Mouse (Mus musculus) right cerebral cortex, postnatal 4 days (tissue): Measurements from ENCODE around the gene Plekha3.

Experiments used
- DNase-seq: peaks from one replicate; pipeline ENCODE4 v3.0.0-alpha.2; 2022

Gene Plekha3

DNA sequence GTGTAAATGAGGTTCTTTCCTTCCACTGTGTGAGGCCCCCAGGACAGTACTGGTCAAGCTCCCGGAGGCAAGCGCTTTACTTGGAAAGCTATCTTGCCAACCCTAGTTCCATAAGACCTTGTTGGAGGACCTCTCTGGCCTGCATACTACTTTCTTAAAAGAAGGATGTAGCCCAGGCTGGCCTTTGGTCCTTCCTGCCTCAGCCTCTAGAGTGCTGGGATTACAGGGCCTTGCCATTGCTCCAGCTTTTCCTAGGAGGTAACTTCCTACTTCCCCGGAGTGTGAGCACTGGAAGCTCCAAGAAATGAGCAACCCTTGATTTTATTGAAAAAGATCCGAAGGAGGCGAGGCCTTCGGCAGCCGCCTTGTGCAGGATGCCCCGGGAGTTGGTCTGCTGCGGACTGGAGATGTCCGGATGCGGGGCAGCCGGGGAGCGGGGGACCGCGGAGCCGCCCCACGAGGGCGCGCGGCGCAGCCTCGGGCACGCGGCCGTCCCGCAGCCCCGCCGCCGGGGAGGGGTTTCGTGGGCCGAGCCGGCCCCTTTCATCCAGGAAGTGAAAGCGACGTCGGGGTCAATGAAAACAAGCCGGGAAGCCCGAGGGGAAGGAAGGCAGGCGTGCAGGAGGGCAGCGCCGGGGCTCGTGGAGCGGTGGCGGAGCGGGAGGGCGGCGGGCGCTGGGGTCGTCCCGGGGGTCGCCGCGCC is at the start of gene Plekha3:
Gene Plekha3, plus strand, starts transcription at position 557 of the 703 bp plus-strand sequence.
- peak; percentile 80 for DNase-seq

DNA sequence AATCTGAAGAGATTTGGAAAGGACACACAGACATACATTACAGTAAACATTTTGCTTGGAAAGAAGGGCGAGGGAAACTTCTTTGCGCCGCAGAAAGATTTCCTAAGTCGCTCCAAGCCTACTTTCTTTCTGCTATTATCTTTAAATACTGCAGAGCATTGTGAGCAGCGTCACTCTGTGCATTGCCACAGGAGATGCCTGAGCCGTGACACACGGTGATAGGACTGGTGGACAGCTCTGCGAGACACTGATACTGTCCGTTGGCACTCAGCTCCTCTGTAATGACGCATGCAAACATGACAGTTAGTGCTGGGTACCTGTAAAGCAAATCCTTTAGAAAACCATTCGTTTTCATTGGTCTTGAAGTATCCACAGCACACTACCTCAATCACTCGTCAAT is 44.8 kb upstream of the Plekha3 start:
- DNase-seq: no peak

DNA sequence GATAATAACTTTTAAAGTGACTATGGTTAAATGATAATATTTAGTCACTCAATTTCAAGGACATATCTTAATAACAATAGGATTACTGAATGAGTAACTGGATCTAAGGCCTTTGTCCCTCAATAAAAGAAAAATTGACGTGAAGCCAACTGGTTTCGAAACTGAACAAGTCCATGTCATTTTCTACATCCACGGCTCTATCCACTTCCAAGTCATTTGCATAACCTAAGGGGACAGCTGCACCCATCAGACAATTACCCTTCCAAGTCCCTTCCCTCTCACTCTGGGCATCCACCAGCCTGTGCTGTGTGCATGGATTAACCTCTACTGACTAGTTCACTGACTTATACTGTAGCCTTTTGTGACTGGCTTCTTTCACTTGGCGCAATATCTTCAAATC is 43.5 kb upstream of the Plekha3 start:
- DNase-seq: no peak

DNA sequence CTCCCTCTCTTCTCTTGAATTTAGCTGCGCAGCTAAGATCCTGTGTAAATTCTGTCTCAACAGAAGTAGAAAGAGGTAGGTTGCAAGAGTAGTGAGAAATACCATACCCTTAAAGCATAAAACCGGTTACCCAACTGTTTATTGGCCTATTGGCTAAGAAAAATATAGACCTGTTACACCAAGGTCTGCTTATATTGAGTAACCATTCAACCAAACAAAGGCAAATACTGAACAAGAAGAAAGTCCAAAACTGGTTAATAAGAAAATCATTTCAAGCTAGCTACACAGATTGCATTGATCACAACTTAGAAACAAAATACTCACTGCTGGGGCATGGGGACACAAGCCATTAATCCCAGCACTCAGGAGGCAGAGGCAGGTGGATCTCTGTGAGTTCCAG is 35.4 kb upstream of the Plekha3 start:
- no peak for DNase-seq

DNA sequence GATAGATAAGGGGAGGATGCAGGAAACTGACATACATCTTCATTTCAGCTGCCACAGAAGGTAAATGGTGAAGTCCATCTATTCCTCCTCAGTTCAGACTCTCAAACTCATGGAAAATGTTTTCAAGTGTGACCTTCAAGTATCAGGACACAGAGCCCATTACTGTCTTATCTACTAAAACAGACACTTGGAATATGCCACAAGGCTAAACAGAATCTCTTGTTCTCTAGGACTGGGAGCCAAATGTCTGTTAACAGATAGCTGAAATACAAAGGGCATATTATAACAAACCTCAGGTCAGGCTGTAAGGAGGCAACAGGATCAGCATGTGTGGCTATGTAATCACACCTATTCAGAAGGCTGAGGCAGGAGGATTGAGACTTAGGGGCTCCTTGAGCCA is 31.3 kb upstream of the Plekha3 start:
- DNase-seq: no peak

DNA sequence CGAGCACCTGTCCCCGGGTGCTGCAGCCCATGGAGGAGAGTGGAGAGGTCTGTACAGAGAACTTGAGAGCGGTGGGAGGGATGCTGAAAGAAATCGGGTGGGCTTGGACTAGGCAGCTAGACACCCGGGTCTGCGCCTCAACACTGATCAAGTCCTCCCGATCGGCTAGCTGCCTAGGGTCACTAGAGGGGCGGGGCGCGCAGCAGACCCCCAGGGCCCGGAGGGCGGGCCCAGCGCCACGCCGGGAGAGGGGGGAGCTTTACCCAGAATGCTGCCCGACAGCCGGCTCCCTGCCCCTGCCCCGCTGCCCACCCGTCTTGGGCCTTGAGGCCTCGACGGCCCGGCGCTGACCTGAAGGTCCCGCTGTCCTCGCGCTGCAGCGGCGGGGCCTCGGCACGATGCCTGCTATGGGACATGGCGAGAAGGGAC is 27.6 kb upstream of the Plekha3 start:
- no peak for DNase-seq

DNA sequence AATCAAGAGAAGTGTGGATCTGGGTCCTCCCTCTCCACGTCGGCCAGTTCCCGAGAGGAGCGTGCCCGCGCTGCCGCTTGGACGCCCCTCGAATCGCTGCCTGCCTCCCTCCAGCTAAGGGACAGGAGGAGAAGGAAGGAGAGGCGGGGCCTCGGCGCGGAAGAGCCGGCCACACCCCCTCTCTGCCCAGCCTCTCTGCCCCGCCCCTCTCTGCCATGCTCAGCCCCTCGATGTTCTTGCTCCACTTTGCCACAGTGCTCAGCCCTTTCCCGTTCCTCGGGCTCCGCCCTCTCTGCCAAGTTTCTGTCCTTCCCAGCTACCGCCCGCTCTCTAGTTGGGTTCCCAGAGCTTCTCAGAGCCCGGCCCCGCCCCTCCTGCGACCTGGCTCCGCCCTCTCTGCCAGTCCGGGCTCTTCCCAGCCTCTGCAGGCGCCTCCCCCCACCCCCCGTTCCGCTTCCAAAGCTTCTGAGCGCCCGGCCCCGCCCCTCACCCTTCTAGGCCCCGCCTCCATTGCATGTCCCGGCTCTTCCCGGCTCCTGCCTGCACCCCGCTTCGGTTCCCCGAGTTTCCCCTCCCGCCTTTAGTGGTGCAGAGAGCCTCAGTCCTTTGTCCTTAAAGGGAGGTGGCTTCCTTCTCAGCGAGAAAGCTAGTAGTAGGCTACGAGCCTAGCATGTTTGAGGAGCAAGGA is 27.1 kb upstream of the Plekha3 start, which contains the start of the genes Prkra and Pjvk:
Gene Prkra, minus strand, starts transcription at position 133 of the 688 bp plus-strand sequence.
Gene Pjvk, plus strand, starts transcription at position 594 of the 688 bp plus-strand sequence.
- DNase-seq: peak; percentile 99

DNA sequence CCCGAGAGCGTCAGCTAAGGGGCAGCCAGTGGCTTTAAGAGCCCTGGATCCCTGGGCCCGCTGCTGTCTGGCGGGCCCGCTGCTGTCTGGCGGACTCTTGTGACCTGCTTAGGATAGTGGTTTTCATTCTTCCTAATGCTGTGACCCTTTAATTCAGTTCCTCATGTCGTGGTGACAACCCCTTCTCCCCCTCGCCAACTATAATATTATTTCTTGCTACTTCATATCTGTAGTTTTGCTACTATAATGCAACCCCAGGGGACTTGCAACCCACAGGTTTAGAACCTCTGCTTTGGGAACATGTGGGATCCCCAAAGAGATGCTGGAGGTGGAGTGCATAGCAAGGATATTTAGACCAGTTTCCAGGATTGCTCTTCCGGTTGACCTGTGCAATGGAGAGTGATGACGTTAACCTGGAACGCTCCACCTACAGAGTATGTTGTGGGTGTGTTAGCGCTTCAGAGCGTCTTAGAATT is 26.4 kb upstream of the Plekha3 start:
- DNase-seq: peak; percentile 22

DNA sequence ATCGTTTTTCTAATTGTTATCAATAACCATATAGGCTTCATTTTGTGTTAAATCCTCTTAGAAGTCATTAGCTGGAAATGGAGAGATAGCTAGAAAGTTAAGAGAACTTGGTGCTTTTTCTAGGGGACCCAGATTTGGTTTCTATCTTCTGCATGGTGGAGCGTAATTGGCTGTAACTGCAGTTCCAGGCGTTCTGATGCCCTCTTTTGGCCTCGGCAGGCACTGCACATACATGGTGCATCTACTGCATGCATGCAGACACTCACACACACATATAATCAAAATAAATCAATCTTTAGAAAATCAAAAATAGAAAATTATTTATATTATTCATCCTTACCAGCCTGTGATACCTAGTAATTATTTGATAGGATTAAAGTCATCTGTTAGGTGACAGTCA is 22.0 kb upstream of the Plekha3 start:
- DNase-seq: no peak

DNA sequence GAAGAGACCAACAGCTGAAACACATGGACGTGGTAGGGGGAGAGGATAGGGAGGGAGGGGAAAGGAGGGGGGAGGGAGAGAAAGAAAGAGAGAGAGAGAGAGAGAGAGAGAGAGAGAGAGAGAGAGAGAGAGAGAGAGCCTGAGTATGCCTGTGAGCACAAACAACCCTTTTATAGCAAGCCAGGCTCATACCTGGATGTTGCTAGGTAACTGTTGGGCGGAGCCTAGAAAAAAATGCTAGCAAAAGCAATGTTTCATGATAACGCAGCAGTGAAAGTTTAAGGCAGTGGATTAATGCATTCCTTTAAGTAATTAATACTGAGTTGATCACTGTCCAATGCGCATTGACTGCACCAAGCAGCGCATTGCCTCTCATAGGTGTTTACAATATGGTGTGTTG is 20.4 kb upstream of the Plekha3 start:
- DNase-seq: no peak

DNA sequence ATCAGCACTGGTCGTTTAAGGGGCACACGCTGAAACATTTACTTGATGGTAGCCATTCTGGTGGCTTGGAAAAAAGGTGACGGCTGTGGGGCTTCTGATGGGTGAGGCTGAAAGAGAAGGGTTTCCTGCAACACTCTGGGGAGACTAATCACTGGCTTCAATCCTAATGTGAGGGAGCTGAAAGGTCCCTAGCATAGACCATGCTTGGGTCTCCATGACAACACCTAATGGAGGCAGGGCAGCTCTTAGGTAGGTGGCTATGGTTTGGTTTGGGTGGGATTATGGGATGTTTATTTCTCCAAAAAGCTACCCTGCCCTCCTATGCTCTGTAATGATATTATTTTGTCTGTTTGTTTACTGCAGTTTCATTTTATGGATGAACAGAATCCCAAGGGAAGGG is 19.6 kb upstream of the Plekha3 start:
- no peak for DNase-seq

DNA sequence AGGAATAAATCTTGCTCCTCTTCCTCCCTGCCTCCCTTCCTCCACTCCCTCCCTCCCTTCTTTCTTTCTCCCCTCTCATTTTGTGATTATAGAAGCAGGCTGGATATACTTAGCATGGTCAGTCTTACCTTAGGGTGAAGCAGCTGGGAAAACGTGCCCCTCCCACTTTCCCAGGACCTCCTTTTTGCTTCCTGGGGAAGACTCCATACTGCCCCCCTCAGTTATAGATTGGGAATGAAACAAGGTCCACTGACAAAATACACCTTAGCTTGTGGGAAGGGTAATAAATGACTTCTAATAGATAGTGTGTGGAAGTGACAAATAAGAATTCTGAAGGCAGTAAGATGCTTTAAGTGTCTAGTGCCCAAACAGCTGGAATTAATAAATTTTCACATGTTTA is 19.1 kb upstream of the Plekha3 start:
- no peak for DNase-seq

DNA sequence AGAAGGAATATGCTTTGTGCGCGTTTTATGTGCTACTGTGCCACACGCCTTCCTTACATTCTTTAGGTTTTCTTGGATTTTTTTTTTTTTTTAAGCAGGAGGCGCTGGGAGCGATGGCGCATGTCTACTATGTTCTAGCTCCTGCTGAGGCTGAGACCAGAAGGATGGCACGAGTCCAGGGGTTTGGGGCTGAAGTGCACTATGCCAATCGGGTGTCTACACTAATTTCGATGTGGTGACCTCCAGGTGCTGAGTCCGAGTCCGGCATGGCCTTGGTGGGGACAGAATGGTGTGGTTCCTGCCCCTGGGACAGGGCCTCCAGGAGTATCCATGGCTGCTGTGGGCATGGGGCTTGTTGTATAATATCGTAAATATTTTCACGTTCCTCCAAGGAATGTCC is 16.5 kb upstream of the Plekha3 start:
- no peak for DNase-seq

DNA sequence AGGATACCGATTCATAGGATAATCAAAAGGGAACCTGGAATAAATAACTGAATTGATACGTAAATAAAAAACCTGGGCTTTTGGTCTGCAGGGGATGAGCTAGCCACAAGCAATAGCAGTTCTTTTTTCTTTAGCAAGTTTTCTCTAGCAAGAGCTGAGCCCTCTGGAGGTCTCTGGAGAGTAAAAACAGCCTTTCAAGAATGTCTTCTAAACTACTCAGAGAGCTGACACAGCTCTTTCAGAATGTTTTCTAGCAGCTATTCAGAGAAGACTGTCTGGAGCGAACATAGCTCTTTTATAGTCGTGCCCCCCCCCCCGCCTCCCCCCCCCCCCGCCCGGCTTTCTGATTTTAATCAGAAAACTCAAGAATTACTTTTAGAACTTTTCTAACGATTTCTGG is 15.7 kb upstream of the Plekha3 start:
- DNase-seq: no peak

DNA sequence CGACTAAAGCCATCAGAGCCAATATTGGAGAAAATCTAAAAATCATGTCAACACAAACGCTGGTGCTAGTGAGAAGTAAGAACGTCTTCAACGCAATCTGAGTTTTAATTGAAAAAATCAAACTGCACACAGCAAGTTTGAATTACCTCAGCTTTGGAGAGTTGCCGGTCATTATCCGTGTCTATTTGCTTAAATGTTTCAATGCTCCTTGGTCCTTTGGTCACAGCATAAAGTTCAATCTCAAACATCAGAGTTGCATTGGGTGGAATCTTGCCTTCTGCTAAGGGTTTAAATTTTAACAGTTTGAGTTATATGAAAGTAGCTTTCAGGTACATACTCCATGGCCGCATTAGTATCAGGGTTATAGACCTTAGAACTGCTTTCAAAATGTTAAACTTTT is 9.6 kb upstream of the Plekha3 start:
- DNase-seq: no peak

DNA sequence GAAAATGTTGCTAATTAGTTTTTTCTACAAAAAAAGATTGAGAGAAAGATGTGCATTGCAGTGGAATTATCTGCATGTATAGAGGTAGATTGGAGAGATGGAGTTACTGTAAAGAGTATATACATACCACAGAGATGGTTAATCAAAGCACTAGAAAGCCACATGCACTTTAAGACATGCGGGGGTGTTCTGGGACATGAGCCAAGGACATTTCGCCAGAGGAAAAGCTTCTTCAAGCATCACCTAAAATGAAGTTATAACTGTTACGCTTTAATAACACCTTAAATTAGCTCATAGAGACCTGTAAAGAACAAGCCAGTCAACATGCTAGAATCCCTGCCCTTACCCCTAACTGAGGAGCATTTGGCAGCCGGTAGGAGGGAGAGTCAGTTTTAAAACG is 7.9 kb upstream of the Plekha3 start:
- no peak for DNase-seq

DNA sequence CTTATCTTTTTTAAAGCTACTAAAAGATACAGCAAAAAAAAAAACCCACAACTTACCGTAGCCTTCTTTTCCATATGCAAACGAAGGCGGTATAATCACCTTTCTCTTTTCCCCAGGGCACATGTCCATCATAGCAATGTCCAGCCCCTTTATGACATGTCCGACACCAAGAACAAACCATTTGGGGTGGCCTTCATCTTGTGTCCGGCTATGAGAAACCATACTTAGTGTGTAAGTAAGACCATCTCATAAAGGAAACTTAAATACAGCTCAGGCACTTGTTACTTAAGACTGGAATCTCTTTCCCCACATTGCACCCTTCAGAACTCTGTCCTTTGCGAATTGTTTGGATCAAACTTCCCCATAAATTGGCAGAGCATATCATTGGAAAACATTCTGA is 3.4 kb upstream of the Plekha3 start:
- DNase-seq: no peak

DNA sequence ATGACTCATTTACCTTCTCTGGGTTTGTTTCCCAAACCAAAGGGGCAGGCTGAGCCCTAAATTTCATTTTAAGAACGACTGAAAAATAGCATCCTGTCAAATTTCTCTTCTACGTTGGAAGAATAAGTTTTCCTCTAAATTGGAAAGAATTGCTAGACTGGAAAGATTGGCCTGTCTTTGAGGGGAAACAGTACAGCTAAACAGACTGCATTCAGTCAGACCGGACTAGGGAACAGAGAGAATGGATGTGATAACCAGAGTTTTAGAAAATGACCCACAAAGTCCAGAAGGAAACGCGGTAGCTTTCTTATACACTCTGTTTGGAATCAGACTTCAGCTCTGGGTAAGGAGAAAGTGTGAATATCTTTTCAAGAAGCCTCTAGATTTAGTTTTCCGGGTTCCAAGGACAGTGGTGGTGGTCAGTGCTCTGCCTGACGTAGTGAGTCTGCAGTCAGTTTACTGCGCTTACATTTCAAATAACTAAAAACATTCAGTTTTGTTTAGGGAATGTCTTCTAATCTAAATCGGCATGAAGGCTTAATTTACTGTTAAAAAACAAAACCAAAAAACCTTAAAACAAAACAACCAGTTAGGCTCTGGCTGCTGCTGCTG is 2.8 kb upstream of the Plekha3 start:
- no peak for DNase-seq

DNA sequence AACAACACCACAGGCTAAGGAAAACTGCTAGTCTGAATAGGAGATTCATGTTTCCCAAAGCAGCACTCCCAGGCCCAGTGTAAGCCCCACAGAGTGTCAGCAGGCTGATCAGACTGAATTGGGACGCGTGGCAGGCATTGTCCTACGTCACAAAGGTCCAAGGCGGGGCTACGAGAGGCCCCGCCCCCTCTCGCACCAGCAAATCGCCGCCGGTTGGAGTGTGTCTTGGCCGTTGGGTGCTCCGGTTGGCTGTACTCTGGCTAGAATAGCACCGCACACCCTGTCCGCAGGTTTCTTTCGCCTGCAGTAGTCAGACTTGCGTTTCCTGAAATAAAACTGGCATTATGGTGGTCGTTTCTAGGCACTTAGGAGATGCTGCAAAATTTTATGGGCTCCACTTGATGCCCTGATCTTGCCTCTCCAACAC is 2.1 kb upstream of the Plekha3 start, which contains the start of gene Fkbp7:
Gene Fkbp7, minus strand, starts transcription at position 151 of the 427 bp plus-strand sequence.
- peak; percentile 86 for DNase-seq

DNA sequence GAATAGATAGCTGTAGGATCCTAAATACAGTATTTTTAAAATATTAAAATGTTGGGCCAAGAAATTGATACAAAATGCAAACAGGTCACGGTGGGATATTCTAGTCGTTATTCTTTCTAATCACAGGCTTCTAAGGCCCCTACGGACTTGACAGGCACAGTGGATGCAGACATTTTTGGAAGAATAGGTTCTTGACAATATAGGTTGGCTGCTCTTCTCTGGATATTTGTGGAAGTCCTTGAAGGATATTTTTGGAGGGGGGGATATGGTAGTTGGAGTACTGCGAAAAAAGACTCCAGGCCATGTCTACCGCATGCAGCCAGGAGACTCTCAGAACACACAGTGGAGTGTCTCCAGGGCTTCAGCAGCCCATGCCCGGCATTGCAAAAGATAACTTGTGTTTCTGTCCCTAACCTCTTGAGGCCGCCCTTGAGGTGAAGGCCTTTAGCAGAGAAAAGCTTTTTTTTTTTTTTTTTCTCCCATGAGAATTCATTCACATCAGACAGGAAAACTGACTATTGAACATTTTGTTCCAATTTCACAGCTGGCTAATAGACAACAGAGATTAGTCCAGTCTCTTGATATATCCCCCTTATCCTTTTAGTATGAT is 1.5 kb upstream of the Plekha3 start:
- DNase-seq: no peak

DNA sequence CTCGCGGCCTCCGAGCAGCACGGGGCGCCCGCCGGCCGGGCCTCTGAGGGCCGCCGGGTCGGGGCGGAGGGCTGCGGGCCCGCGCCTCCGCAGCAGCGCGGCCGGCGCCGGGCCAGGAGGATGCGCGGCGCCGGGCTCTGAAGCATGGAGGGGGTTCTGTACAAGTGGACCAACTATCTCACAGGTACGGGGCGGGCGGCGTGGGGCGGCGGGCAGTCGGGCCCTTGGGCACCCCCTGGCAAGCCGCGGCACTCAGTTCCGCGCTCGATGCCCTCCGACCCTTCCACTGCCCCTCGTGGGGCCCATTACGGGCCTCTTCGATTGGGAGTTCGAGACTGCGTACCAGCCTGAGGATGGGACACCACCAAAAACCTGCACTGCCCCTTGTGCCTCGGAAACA is 370 bp downstream of the Plekha3 start:
- DNase-seq: peak; percentile 42

DNA sequence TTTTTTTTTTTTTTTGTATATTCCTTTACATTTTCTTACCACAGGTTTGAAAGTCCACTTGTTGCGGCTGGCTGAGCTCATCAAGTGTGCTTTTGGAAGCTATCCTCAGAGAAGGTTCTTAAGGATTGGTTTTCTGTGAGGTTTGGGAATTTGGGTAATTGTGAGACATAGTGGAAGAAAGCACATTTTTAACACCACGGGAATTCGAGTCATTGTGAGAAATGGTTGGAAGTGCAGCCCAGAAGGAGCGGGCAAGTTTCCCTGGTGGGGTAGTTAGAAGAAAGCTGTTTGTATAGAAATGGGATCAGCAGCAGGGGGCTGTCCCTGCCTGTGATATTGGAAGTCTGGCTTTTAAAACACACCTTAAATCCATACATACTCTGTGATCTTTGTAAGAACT is 868 bp downstream of the Plekha3 start:
- DNase-seq: no peak
